Mouse (Mus musculus) cerebellum, adult 2 months (tissue): ENCODE results near the gene Phc2.

Source experiments
- CTCF ChIP-seq: fragments of 200-500 bp; IDR thresholded peaks from 2 replicates; pipeline ENCODE4 v1.5.1; 2011; ENCODE audit warnings: low read depth, mild to moderate bottlenecking, control low read depth, low read length, moderate library complexity, borderline replicate concordance; ENCODE audit not compliant: insufficient read depth
- POLR2A ChIP-seq: fragments of 200-500 bp; IDR thresholded peaks from 2 replicates; pipeline ENCODE4 v1.6.1; 2011; ENCODE audit warnings: low read length, control low read depth, borderline replicate concordance; ENCODE audit not compliant: insufficient read depth

GRCm38 (mm10) chr4:128669229-128669628 is 14.7 kb downstream of the Phc2 start:
- TF ChIP-seq POLR2A = no peak
- no peak for TF ChIP-seq CTCF
